Mouse (Mus musculus) kidney, embryonic 16.5 days (tissue): Measurements from ENCODE around the gene Axin1. TPM values are rescaled to one million over a fixed set of nuclear protein-coding genes. Genes with fewer than 3 reads are reported as not detected.
"Not testable (repeated sequence)": the region's sequence is repeated elsewhere in the genome, so short reads cannot be mapped to it uniquely, and the experiment has no call there.

Experiments used
- ATAC-seq: fragments of 200-750 bp; cut with Nextera tagmentation; 2 replicates; pipeline ENCODE4 v1.8.0; 2017; ENCODE audit warnings: moderate TSS enrichment; ENCODE audit not compliant: low FRiP score, low TSS enrichment
- H3K27ac ChIP-seq: fragments of 300-500 bp; sonication (generic); 2 replicates; pipeline ENCODE4 v1.5.1; 2014; ENCODE audit warnings: low read length
- H3K27me3 ChIP-seq: fragments of 300-500 bp; sonication (generic); 2 replicates; pipeline ENCODE4 v1.6.1; 2014; ENCODE audit warnings: low read length, control low read depth, mixed read lengths; ENCODE audit not compliant: insufficient read depth
- H3K36me3 ChIP-seq: fragments of 300-500 bp; sonication (generic); 2 replicates; pipeline ENCODE4 v1.6.1; 2014; ENCODE audit warnings: low read length, control low read depth, mixed read lengths; ENCODE audit not compliant: insufficient read depth
- H3K4me1 ChIP-seq: fragments of 300-500 bp; sonication (generic); 2 replicates; pipeline ENCODE4 v1.6.1; 2014; ENCODE audit warnings: low read length, control low read depth, mixed read lengths; ENCODE audit not compliant: insufficient read depth
- H3K4me2 ChIP-seq: fragments of 300-500 bp; sonication (generic); replicated peaks from 2 replicates; pipeline ENCODE4 v1.6.1; 2014; ENCODE audit warnings: low read depth, low read length
- H3K4me3 ChIP-seq: fragments of 300-500 bp; sonication (generic); 2 replicates; pipeline ENCODE4 v1.5.1; 2014; ENCODE audit warnings: mild to moderate bottlenecking, low read length
- H3K9ac ChIP-seq: fragments of 300-500 bp; sonication (generic); replicated peaks from 2 replicates; pipeline ENCODE4 v1.6.1; 2014; ENCODE audit warnings: low read length
- H3K9me3 ChIP-seq: fragments of 300-500 bp; sonication (generic); 2 replicates; pipeline ENCODE4 v1.6.1; 2016; ENCODE audit warnings: low read length, control low read depth
- WGBS: fragments of 180-500 bp; shearing (Covaris S2); extraction: QIAGEN DNeasy Blood & Tissue Kit; methylation state at CpG from one replicate; pipeline ENCODE4 v1.1.7; 2014; 5-methylcytosine and 5-hydroxymethylcytosine counted together
- polyA plus RNA-seq: library from polyadenylated mRNA; unstranded; fragments of >200 nt; fragmentation: Nextera tagmentation; extraction: Ambion mirVana; gene quantifications from 2 replicates; pipeline ENCODE4 v1.2.1, GENCODE M21; 2015

The Axin1 gene
- 8.3 and 11.7 TPM in 2 replicates for polyA plus RNA-seq

DNA sequence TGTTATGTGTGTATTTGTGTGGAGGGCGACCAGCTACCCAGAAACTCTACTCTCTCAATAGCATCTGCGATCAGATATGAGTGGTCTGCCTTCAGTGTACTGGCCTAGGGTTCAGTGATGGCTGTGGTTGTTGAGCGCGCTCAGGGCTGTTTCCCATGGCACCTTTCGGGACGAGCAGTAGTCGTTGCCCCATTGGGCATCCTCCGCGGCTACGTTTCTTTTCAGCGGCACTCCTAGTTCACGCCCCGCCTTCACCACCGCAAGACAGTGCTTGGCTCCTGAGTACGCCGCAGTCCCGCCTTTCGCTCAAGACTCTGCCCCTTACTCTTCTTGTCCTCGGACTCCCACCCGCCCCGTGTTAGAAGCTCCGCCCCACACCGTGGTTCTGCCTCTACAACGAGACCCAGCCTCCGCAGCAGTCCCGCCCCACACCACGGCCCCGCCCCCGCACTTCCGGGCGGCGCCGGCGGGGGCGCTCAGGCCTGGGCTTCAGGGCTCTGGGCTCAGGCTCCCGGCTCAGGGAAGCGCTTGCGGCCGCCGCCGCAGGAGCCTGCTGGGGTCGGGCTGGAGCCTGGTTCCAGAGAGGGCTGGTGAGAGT lies at the start of gene Axin1:
Gene Axin1 (plus strand): TSS at position 450 of the 598 bp plus-strand sequence.
- peak; percentile 98 for ATAC-seq
- Histone ChIP-seq H3K27ac (peak within 1 kb of the TSS; percentile 95), H3K9me3 (no peaks in the 10 kb centered on the region), H3K4me1 (peaks cover 22% of the 10 kb centered on the region), H3K36me3 (peaks cover 9% of the 10 kb centered on the region), H3K4me3 (peak within 1 kb of the TSS; percentile 78), H3K27me3 (no peaks in the 10 kb centered on the region), H3K9ac (peak within 1 kb of the TSS; percentile 98), H3K4me2 (peak within 1 kb of the TSS; percentile 70)
- WGBS = under 1% methylated on average over 41 of the region's 42 CpGs

DNA sequence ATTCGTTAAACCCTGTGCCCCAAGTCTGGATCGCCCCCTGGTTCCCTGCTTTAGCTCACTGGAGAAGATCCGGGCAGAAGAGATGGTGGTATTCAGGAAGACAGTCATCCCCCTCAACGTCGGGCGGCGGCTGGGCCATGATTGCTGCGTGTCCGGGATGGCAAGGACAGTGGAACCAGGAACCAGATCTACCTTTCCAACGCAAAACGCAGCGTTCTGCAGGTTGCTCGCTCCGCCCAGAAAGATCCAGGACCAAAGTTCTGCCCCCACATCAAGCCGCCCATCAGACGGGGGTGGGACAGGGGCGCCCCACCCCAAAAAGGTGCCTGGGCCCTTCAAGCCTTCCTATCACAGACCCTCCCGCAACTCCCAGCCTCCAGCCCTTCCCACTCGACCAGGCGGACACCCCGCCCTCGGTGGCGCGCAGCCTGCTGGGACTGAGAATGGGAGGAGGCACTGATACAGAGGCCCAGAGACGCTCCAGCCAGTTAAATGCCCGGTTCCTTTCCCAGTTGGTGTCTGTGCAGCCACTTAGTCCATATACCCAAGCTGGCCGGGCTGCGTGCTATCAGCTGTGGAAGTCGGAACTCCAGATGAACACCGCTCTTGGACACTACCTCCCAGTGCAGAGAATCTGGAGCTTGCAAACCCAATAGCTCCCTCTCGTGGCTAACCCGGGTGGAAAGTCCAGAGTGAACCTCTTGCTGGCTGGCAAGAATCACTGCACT lies 48.4 kb upstream of the Axin1 start, which contains the start of gene Decr2:
Gene Decr2 (minus strand): TSS at position 433 of the 728 bp plus-strand sequence.
- peak within 1 kb of the TSS; percentile 89 for H3K27ac ChIP-seq
- no peaks in the 10 kb centered on the region for H3K9me3 ChIP-seq
- H3K4me2 ChIP-seq = peak within 1 kb of the TSS; percentile 63
- H3K36me3 ChIP-seq = peaks cover 12% of the 10 kb centered on the region
- peaks cover 13% of the 10 kb centered on the region; the same call in 1 of the 2 replicates for H3K4me1 ChIP-seq
- H3K4me3 ChIP-seq = peak within 1 kb of the TSS; percentile 55
- ATAC-seq = peak; percentile 94
- WGBS = under 1% methylated on average over 32 of the region's 32 CpGs
- H3K27me3 ChIP-seq = no peaks in the 10 kb centered on the region
- H3K9ac ChIP-seq = peak within 1 kb of the TSS; percentile 70

DNA sequence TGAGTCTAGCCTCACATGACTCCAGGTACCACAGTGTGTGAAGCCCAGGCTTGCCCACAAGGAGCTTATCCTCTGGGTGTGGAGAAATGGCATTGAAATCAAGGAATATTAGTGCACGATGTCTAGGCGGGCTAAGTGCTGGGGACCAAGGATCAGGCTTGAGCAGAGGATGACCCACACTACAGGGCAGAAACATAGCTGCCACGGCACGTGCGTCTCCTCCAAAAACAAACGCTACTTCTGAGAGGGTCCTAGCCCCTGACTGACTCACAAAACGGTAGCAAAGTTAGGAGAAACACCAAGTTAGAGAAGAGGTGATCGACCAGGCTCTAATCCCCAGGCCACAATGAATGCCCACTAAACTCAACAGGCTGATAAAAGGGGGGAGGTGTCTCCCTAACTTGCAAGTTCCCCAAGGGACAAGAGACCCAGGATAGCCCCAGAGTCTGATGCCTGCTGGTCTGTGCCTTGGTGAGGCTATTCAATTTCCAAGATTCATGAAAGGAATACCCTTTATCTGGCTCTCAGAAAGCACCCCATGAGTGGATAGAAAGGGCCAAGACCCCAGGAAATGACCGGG lies 43.9 kb upstream of the Axin1 start:
- H3K4me3 ChIP-seq = peak overlapping the region; percentile 56
- peak overlapping the region; percentile 59 for H3K27ac ChIP-seq
- peaks cover 12% of the 10 kb centered on the region for H3K36me3 ChIP-seq
- peak overlapping the region; percentile 78 for H3K9ac ChIP-seq
- peaks cover 12% of the 10 kb centered on the region; the same call in 1 of the 2 replicates for H3K4me1 ChIP-seq
- no peaks in the 10 kb centered on the region for H3K27me3 ChIP-seq
- whole genome bisulfite sequencing = 21% methylated on average over 9 of the region's 9 CpGs
- ATAC-seq = no peak
- H3K4me2 ChIP-seq = peak overlapping the region; percentile 78
- H3K9me3 ChIP-seq = no peaks in the 10 kb centered on the region

DNA sequence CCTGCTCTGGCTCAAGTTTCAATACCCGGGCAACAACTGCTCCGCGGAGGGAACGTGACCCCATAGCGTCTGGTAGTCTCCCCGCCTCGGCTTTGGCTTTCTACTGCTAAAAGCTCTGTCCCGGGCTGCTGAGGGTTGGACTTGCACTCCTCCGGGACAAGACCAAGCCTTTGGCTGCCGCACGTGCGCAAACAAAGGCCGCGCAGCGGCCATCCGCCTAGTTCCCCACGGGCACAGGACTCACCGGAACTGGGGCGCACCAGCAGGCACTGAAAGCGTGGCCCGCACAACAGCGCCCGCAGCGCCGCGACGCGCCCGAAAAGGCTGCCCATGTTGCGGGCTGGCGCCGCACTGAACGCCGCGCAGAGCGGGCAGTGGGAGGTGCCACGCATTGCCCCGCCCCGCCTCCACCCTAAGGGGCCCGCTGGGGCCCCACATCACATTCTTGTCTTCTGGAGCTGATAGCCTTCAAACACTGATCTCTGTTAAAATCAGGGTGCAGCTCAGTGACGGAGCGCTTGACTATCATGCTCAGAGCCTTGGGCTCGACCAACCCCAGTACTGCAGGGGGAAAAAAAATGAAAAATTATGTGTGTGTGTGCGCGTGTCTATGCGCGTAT lies 43.3 kb upstream of the Axin1 start, which contains the start of gene Nme4:
Gene Nme4 (minus strand): TSS at position 482 of the 620 bp plus-strand sequence.
- WGBS = 3% methylated on average over 47 of the region's 47 CpGs
- H3K4me3 ChIP-seq = peak within 1 kb of the TSS; percentile 56
- peaks cover 11% of the 10 kb centered on the region; the same call in 1 of the 2 replicates for H3K4me1 ChIP-seq
- peak within 1 kb of the TSS; percentile 78 for H3K9ac ChIP-seq
- peak; percentile 78 for ATAC-seq
- no peaks in the 10 kb centered on the region for H3K27me3 ChIP-seq
- H3K9me3 ChIP-seq = no peaks in the 10 kb centered on the region
- peak within 1 kb of the TSS; percentile 78 for H3K4me2 ChIP-seq
- peak within 1 kb of the TSS; percentile 59 for H3K27ac ChIP-seq
- peaks cover 12% of the 10 kb centered on the region for H3K36me3 ChIP-seq

DNA sequence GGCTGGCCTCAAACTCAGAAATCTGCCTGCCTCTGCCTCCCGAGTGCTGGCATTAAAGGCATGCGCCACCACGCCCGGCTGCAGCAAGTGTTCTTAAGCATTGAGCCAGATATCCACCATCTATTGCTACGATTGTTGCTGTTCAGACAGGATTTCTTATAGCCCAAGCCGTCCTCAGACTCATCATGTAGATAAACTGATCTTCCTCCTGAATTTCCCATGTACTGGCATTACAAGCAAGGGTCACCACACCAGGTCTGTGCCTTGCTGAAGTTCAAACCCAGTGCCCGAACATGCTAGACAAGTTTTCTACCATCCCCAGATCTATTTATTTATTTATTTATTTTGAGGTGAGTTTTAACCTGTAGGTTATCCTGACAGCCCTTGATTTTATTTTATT lies 40.0 kb upstream of the Axin1 start:
- Histone ChIP-seq H3K4me3 (no peak overlapping the region), H3K4me1 (peaks cover 11% of the 10 kb centered on the region; the same call in 1 of the 2 replicates), H3K27ac (no peak overlapping the region), H3K9ac (no peak overlapping the region), H3K36me3 (0 out of 2 replicates have a peak, but pooled peaks cover 1% of the 10 kb centered on the region), H3K4me2 (no peak overlapping the region), H3K9me3 (no peaks in the 10 kb centered on the region), H3K27me3 (no peaks in the 10 kb centered on the region)
- WGBS = 86% methylated on average over 7 of the region's 7 CpGs
- ATAC-seq = no peak

DNA sequence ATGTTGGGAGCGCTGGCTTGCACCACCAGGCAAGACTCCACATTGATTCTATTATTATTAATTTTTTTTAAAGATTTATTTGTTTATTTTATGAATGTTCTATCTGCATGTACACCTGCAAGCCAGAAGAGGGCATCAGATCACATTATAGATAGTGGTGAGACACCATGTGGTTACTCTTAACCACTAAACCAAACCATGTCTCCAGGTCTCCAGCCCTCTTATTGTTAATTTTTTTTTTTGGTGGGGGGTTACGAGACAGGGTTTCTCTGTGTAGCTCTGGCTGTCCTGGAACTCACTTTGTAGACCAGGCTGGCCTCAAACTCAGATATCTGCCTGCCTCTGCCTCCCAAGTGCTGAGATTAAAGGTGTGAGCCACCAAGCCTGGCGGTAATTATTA lies 39.2 kb upstream of the Axin1 start:
- H3K4me2 ChIP-seq, H3K27me3 ChIP-seq, H3K9ac ChIP-seq, H3K9me3 ChIP-seq, H3K4me1 ChIP-seq, H3K4me3 ChIP-seq, H3K36me3 ChIP-seq, H3K27ac ChIP-seq, ATAC-seq: not testable (repeated sequence)
- WGBS = 66% methylated on average over 3 of the region's 3 CpGs

DNA sequence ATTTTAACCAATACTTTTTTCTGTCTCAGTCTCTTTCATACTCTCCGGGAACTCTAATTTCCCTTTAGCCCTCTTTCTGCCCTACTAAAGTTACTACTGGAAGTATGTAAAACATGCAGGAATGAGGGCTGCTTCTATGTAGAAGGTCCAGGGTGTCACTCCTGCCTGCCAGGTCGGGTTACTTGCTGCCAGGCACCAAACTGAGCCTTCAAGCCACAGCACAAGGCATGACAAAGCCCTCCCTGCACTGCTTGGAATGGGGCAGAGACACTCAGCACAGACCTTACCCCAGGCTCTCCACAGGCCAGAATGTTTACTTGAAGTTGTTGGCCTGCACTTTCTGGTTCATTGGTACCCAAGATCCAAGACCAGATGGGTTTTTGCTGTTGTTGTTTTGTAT lies 38.3 kb upstream of the Axin1 start:
- 37% methylated on average over 2 of the region's 2 CpGs for WGBS
- ATAC-seq = no peak

DNA sequence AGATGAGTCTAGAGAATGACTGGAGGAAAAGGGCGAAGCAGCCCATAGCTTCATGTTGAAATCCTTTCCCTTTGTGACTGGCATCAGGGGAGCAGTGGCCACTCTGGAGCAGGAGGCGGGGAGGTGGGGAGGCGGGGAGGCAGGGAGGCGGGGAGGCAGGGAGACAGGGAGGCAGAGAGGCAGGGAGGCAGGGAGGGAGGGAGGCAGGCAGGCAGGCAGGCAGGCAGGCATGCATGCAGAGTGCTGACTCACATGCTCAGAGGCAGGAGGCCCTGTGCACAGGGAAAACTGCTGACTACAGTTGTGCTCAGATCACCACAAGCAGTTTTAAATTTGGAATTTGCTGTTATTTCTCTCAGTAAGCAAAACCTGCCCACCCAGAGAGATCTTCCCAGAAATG lies 37.0 kb upstream of the Axin1 start:
- Histone ChIP-seq H3K9me3 (no peaks in the 10 kb centered on the region), H3K4me3 (no peak overlapping the region), H3K4me2 (no peak overlapping the region), H3K27me3 (no peaks in the 10 kb centered on the region), H3K9ac (no peak overlapping the region), H3K36me3 (no peaks in the 10 kb centered on the region), H3K4me1 (no peaks in the 10 kb centered on the region), H3K27ac (no peak overlapping the region)
- peak; percentile 92 for ATAC-seq
- 61% methylated on average over 2 of the region's 4 CpGs for WGBS

More for the DNA sequence above, 38.3 kb upstream of the Axin1 start:
- Histone ChIP-seq H3K4me1 (peaks cover 4% of the 10 kb centered on the region; the same call in 1 of the 2 replicates), H3K9me3 (no peaks in the 10 kb centered on the region), H3K36me3 (no peaks in the 10 kb centered on the region), H3K9ac (no peak overlapping the region), H3K4me2 (no peak overlapping the region), H3K4me3 (no peak overlapping the region), H3K27me3 (no peaks in the 10 kb centered on the region), H3K27ac (no peak overlapping the region)

DNA sequence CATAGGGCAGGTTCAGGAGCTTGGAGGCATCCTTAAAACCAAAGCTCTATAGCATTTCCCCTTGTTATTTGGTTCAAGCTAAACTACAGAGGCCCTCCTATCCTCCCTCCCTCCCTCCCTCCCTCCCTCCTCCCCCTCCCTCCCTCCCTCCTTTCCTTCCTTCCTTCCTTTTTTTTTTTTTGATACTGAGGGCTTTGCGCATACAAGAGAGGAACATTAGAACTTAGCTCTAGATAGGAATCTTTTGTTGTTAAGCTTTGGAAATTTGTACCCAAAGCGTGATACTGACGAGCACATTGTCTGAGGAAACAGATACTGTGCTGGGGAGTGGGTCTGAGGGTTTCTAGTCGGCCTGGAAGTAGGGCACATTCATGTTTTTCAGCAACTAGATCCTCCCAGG lies 32.9 kb upstream of the Axin1 start:
- H3K4me3 ChIP-seq = no peak overlapping the region
- no peak overlapping the region for H3K9ac ChIP-seq
- H3K4me1 ChIP-seq = no peaks in the 10 kb centered on the region
- H3K9me3 ChIP-seq = no peaks in the 10 kb centered on the region
- no peak overlapping the region for H3K4me2 ChIP-seq
- WGBS = 63% methylated on average over 4 of the region's 4 CpGs
- peaks cover 6% of the 10 kb centered on the region for H3K27me3 ChIP-seq
- no peak overlapping the region for H3K27ac ChIP-seq
- ATAC-seq = no peak
- no peaks in the 10 kb centered on the region for H3K36me3 ChIP-seq
